Mouse (Mus musculus) cortical plate, adult 2 months (tissue): ENCODE measurements around the gene Efcab5.

ENCODE experiments used
- CTCF ChIP-seq: fragments of 200-500 bp; IDR thresholded peaks from 2 replicates; pipeline ENCODE4 v1.5.1; 2011; ENCODE audit warnings: mild to moderate bottlenecking, control low read depth, low read length; ENCODE audit not compliant: insufficient read depth; ENCODE audit errors: extremely low read depth
- POLR2A ChIP-seq: fragments of 200-500 bp; IDR thresholded peaks from 2 replicates; pipeline ENCODE4 v1.6.1; 2011; ENCODE audit warnings: mild to moderate bottlenecking, low read length, control low read depth; ENCODE audit not compliant: insufficient read depth; ENCODE audit errors: extremely low read depth

- TF ChIP-seq CTCF (no peak), POLR2A (no peak)
These were observed 40.0 kb downstream of the Efcab5 start for GRCm38 (mm10) chr11:77148774-77149173.
